ENCODE assay signal across 9 mouse cellular contexts in genomic region chr3:94477444-94477843, GRCm38 (mm10). TPM values are rescaled to one million over a fixed set of nuclear protein-coding genes. Genes with fewer than 3 reads are reported as not detected.
DNase-seq lines count a peak whose midpoint lies in the region; ATAC-seq and TF ChIP-seq lines count a peak whose summit lies in the region.
"Had no signal": no experiment of that assay in that cellular context is flagged by ENCODE, and none has a peak within 500 bp of the region (broad histone marks: within the 10 kb centered on the region; RNA-seq: fewer than 3 reads in every experiment).

No protein-coding gene starts in this region.

- TF ChIP-seq CTCF in left cerebral cortex, adult 2 months (IDR thresholded peaks at IDR 0.05): no peak

- H3K9me3 ChIP-seq in forebrain, embryonic 14.5 days (replicated peaks; ENCODE audit: control insufficient read depth, low read length): no peaks in the 10 kb centered on the region
- no peaks in the 10 kb centered on the region for H3K9me3 ChIP-seq in midbrain, embryonic 10.5 days (replicated peaks)
- H3K9me3 ChIP-seq: limb, embryonic 15.5 days had no signal

- peak overlapping the region; percentile 74 for H3K4me3 ChIP-seq in left cerebral cortex, adult 2 months
- H3K4me3 ChIP-seq in forebrain, embryonic 14.5 days (ENCODE audit: low read depth, low read length): peak overlapping the region; percentile 61
- H3K4me3 ChIP-seq in midbrain, embryonic 10.5 days: peak overlapping the region; percentile 68
- H3K4me3 ChIP-seq: limb, embryonic 15.5 days had no signal

- WGBS in forebrain, embryonic 14.5 days: 20% methylated on average over 4 of the region's 4 CpGs
- 54% methylated on average over 4 of the region's 4 CpGs for WGBS in midbrain, embryonic 10.5 days

- intact Hi-C loops in left cerebral cortex, adult 2 months (cut with DNase I): no loop called here
- intact Hi-C loops in left cerebral cortex, postnatal 4 days (cut with DNase I): no loop called here
- intact Hi-C loops in heart, postnatal 14 days (cut with DNase I): no loop called here

- peak overlapping the region; percentile 98 for H3K27ac ChIP-seq in left cerebral cortex, adult 2 months
- H3K27ac ChIP-seq in forebrain, embryonic 14.5 days (ENCODE audit: low read depth, low read length): peak overlapping the region; percentile 93
- H3K27ac ChIP-seq in midbrain, embryonic 10.5 days (replicated peaks): peak overlapping the region; percentile 92
- H3K27ac ChIP-seq: limb, embryonic 15.5 days had no signal

- peak overlapping the region; percentile 86 for H3K4me2 ChIP-seq in forebrain, embryonic 14.5 days (ENCODE audit: low read length)
- H3K4me2 ChIP-seq: limb, embryonic 15.5 days had no signal

- peaks cover 44% of the 10 kb centered on the region for H3K4me1 ChIP-seq in forebrain, embryonic 14.5 days (ENCODE audit: control insufficient read depth, insufficient read depth, low read length)
- H3K4me1 ChIP-seq in midbrain, embryonic 10.5 days: peaks cover 88% of the 10 kb centered on the region

- ATAC-seq in forebrain, embryonic 14.5 days: no peak

- H3K36me3 ChIP-seq in forebrain, embryonic 14.5 days (ENCODE audit: control insufficient read depth, insufficient read depth, low read length): peaks cover 16% of the 10 kb centered on the region
- peaks cover 17% of the 10 kb centered on the region for H3K36me3 ChIP-seq in midbrain, embryonic 10.5 days
- H3K36me3 ChIP-seq: limb, embryonic 15.5 days had no signal

- H3K9ac ChIP-seq in forebrain, embryonic 14.5 days (ENCODE audit: low read length): peak overlapping the region; percentile 90
- H3K9ac ChIP-seq: limb, embryonic 15.5 days had no signal

- peak in 1 of 2 experiments; percentile 49 for DNase-seq in left cerebral cortex, adult 2 months (ENCODE audit: extremely low spot score in 1 of 2, low spot score in 2 of 2)
- DNase-seq in left cerebral cortex, postnatal 4 days: no peak
- no peak for DNase-seq in forebrain, embryonic 14.5 days (ENCODE audit: low spot score)
- DNase-seq in midbrain, embryonic 10.5 days (ENCODE audit: low spot score): no peak
- DNase-seq in right cerebral cortex, postnatal 36 days (ENCODE audit: low spot score in 2 of 2): peak; percentile 58 to 77
- DNase-seq in lung, adult 18-20 months: no peak
- no peak for DNase-seq in adrenal gland, adult 18-20 months (ENCODE audit: low spot score in 2 of 2)
- no peak for DNase-seq in heart, postnatal 14 days

- no peaks in the 10 kb centered on the region for H3K27me3 ChIP-seq in forebrain, embryonic 14.5 days (replicated peaks; ENCODE audit: control insufficient read depth, insufficient read depth, low read length)
- peaks cover 39% of the 10 kb centered on the region for H3K27me3 ChIP-seq in midbrain, embryonic 10.5 days (ENCODE audit: low read depth, poor library complexity, severe bottlenecking)

RNA-seq across cellular contexts. Expression of gene Celf3, which starts 0.7 kb away (rescaled TPM):
- total RNA-seq in left cerebral cortex, adult 2 months (2021): 100 to 1,000 TPM; 159 to 177 TPM
- 100 to 1,000 TPM; 243 to 274 TPM for total RNA-seq in left cerebral cortex, postnatal 4 days (2021)
- polyA plus RNA-seq in forebrain, embryonic 14.5 days (2014; fragmentation: Nextera tagmentation; extraction: Ambion mirVana): 301 and 306 TPM in 2 replicates
- polyA plus RNA-seq in midbrain, embryonic 10.5 days (2016; fragmentation: Nextera tagmentation; extraction: Ambion mirVana): 69.0 and 128 TPM in 2 replicates
- 10 to 100 TPM; 16.3 to 29.0 TPM for total RNA-seq in adrenal gland, adult 18-20 months (2021)
- not detected for total RNA-seq in heart, postnatal 14 days (2021)

RNA-seq across cellular contexts. Expression of gene Riiad1, which starts 2.7 kb away (rescaled TPM):
- total RNA-seq in left cerebral cortex, adult 2 months (2021): 1 to 10 TPM; 4.4 to 5.8 TPM
- 1 to 10 TPM; 6.4 to 7.1 TPM for total RNA-seq in left cerebral cortex, postnatal 4 days (2021)
- 14.7 and 19.2 TPM in 2 replicates for polyA plus RNA-seq in forebrain, embryonic 14.5 days (2014; fragmentation: Nextera tagmentation; extraction: Ambion mirVana)
- 8.4 and 12.5 TPM in 2 replicates for polyA plus RNA-seq in midbrain, embryonic 10.5 days (2016; fragmentation: Nextera tagmentation; extraction: Ambion mirVana)
- total RNA-seq in adrenal gland, adult 18-20 months (2021): 1 to 10 TPM; 3.0 to 3.3 TPM
- total RNA-seq in heart, postnatal 14 days (2021): under 1 TPM in 1 of 2 experiments, not detected in 1; 0.37 TPM

RNA-seq across cellular contexts. Expression of gene Oaz3, which starts 33.7 kb away (rescaled TPM):
- total RNA-seq in left cerebral cortex, adult 2 months (2021): not detected
- not detected for total RNA-seq in left cerebral cortex, postnatal 4 days (2021)
- polyA plus RNA-seq in forebrain, embryonic 14.5 days (2014; fragmentation: Nextera tagmentation; extraction: Ambion mirVana): 0.38 and 0.78 TPM in 2 replicates
- 0.58 and 0.65 TPM in 2 replicates for polyA plus RNA-seq in midbrain, embryonic 10.5 days (2016; fragmentation: Nextera tagmentation; extraction: Ambion mirVana)
- total RNA-seq in adrenal gland, adult 18-20 months (2021): not detected
- total RNA-seq in heart, postnatal 14 days (2021): not detected

RNA-seq across cellular contexts. Expression of gene Mrpl9, which starts 34.3 kb away (rescaled TPM):
- 10 to 100 TPM; 38.6 to 41.6 TPM for total RNA-seq in left cerebral cortex, adult 2 months (2021)
- total RNA-seq in left cerebral cortex, postnatal 4 days (2021): 10 to 100 TPM; 39.2 to 39.9 TPM
- 57.2 and 58.6 TPM in 2 replicates for polyA plus RNA-seq in forebrain, embryonic 14.5 days (2014; fragmentation: Nextera tagmentation; extraction: Ambion mirVana)
- polyA plus RNA-seq in midbrain, embryonic 10.5 days (2016; fragmentation: Nextera tagmentation; extraction: Ambion mirVana): 71.7 and 72.9 TPM in 2 replicates
- 10 to 100 TPM; 69.9 to 77.6 TPM for total RNA-seq in adrenal gland, adult 18-20 months (2021)
- 10 to 100 TPM; 62.4 to 66.5 TPM for total RNA-seq in heart, postnatal 14 days (2021)

Comparison
In these comparisons a context has a peak if more than half of its experiments do, and no peak if none do; other contexts are left out.
1. DNase-seq: peak in right cerebral cortex, postnatal 36 days (2 of 2); none in left cerebral cortex, postnatal 4 days (single experiment), forebrain, embryonic 14.5 days (single experiment), midbrain, embryonic 10.5 days (single experiment), lung, adult 18-20 months (0 of 2), adrenal gland, adult 18-20 months (0 of 2) and heart, postnatal 14 days (0 of 2).
2. RNA of gene Celf3, which starts 0.7 kb away (total RNA-seq): 243 to 274 TPM in left cerebral cortex, postnatal 4 days, 159 to 177 TPM in left cerebral cortex, adult 2 months and 16.3 to 29.0 TPM in adrenal gland, adult 18-20 months; not detected in heart, postnatal 14 days; every median in the first group is over 10 times any median in the second.
3. Peak in every context shown above with its lines, with median percentiles within 50 percentile points of each other: H3K27ac ChIP-seq and H3K4me3 ChIP-seq.